Mouse (Mus musculus) inflammation-experienced regulatory T-cells (primary cell): ENCODE measurements around the gene Rxrg. TPM values are rescaled to one million over a fixed set of nuclear protein-coding genes. Genes with fewer than 3 reads are reported as not detected.

Experiments used
- polyA plus RNA-seq, 2 experiments: library from polyadenylated mRNA; unstranded; fragments of 100-300 nt; shearing (Covaris generic); gene quantifications; one replicate each; pipeline ENCODE4 v1.2.1; 2017

Gene Rxrg
- polyA plus RNA-seq = under 1 TPM in 1 of 2 experiments, not detected in 1; 0.26 TPM

DNA sequence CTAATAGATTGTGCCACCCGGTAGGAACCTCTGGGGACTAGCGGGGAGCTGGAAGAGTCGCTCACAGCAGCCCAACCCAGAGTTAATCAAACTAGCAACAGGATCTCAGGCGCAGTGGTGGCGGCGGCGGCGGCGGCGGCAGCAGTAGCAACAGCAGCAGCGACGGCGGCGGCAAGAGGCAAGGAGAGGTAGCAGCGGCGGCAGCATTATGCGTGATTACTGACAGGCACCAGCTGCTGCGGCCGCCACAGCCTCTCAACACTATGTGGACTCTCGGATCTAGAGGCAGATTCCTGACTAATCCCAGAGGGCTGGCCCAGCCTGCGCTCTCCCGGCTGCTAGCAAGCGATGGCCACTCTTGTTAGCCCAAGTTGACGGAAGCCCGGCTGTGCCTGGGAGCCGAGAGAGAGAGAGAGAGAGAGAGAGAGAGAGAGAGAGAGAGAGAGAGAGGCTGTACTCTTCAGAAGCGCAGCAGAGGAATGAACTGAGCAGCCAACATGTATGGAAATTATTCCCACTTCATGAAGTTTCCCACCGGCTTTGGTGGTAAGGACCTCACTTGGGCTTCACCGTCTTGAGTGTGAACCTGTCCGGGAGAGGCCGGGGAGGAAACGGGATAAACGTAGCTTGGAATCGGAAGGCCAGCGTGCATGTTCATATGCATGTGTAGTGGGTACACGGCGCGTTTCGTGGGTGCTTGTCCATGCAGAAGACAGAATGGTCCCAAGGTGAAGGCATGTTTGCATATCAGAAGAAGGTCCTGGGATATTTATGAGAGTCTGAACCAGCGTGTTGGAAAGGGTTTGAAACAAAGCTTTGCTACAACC, at the start of gene Rxrg:
Gene Rxrg (plus strand): TSS at position 130 of the 827 bp plus-strand sequence.

DNA sequence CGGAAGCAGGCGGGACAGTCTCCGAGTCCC, 90.9 kb downstream of the Rxrg start, which contains the start of gene Lmx1a:
Gene Lmx1a (plus strand): TSS at position 6 of the 30 bp plus-strand sequence.

Other genes with a start within 250 kb of the Rxrg start
- 10 to 100 TPM; 55.9 to 62.7 TPM for gene Aldh9a1, start 248.4 kb upstream of the Rxrg start, polyA plus RNA-seq
- gene Mgst3, start 204.5 kb upstream of the Rxrg start, polyA plus RNA-seq = 1 to 10 TPM; 3.1 to 4.1 TPM
- gene Lrrc52, start 131.6 kb upstream of the Rxrg start, polyA plus RNA-seq = not detected
- gene Lmx1a, start 90.9 kb downstream of the Rxrg start, polyA plus RNA-seq = under 1 TPM; 0.17 to 0.66 TPM